Mouse (Mus musculus): ENCODE results near the gene Nhp2.
A peak's percentile ranks its signal among the peaks of the same experiment; 100 is the strongest.

Nhp2 gene

GRCm38 (mm10) chr11:51635525-51636322 lies 16.2 kb downstream of the Nhp2 start, which contains the start of gene Rmnd5b:
Gene Rmnd5b (minus strand): TSS chr11:51635896.
- peak; percentile 88 to 89 for DNase-seq (ENCODE audit: low spot score in 2 of 2)

GRCm38 (mm10) chr11:51636323-51636684 lies 16.8 kb downstream of the Nhp2 start:
- peak; percentile 55 to 81 for DNase-seq (ENCODE audit: low spot score in 2 of 2)

GRCm38 (mm10) chr11:51637971-51638414 lies 18.5 kb downstream of the Nhp2 start:
- peak; percentile 57 to 68 for DNase-seq (ENCODE audit: low spot score in 2 of 2)

GRCm38 (mm10) chr11:51638497-51638896 lies 19.0 kb downstream of the Nhp2 start:
- DNase-seq (ENCODE audit: low spot score in 2 of 2), result no peak

- DNase-seq (ENCODE audit: low spot score in 2 of 2), result no peak
Measured at GRCm38 (mm10) chr11:51640748-51641147, 21.2 kb downstream of the Nhp2 start.

- no peak for DNase-seq (ENCODE audit: low spot score in 2 of 2)
Measured at GRCm38 (mm10) chr11:51643202-51643601, 23.7 kb downstream of the Nhp2 start.

GRCm38 (mm10) chr11:51643761-51644160 lies 24.2 kb downstream of the Nhp2 start:
- peak in 1 of 2 experiments; percentile 52 for DNase-seq (ENCODE audit: low spot score in 2 of 2)

GRCm38 (mm10) chr11:51644217-51644616 lies 24.7 kb downstream of the Nhp2 start:
- DNase-seq (ENCODE audit: low spot score in 2 of 2), result peak in 1 of 2 experiments; percentile 76

GRCm38 (mm10) chr11:51645293-51645692 lies 25.8 kb downstream of the Nhp2 start:
- DNase-seq (ENCODE audit: low spot score in 2 of 2), result no peak

GRCm38 (mm10) chr11:51646245-51646644 lies 26.7 kb downstream of the Nhp2 start:
- no peak for DNase-seq (ENCODE audit: low spot score in 2 of 2)

- DNase-seq (ENCODE audit: low spot score in 2 of 2), result peak in 1 of 2 experiments; percentile 40
Measured at GRCm38 (mm10) chr11:51646751-51647667, 27.5 kb downstream of the Nhp2 start.

- DNase-seq (ENCODE audit: low spot score in 2 of 2), result no peak
Measured at GRCm38 (mm10) chr11:51648566-51648965, 29.0 kb downstream of the Nhp2 start.

GRCm38 (mm10) chr11:51649111-51649888 lies 29.8 kb downstream of the Nhp2 start:
- no peak for DNase-seq (ENCODE audit: low spot score in 2 of 2)

- no peak for DNase-seq (ENCODE audit: low spot score in 2 of 2)
Measured at GRCm38 (mm10) chr11:51649889-51650199, 30.3 kb downstream of the Nhp2 start.

GRCm38 (mm10) chr11:51650261-51650660 lies 30.7 kb downstream of the Nhp2 start:
- no peak for DNase-seq (ENCODE audit: low spot score in 2 of 2)

GRCm38 (mm10) chr11:51650691-51651515 lies 31.4 kb downstream of the Nhp2 start, which contains the start of the genes N4bp3 and D930048N14Rik:
Gene N4bp3 (minus strand): TSS chr11:51650842.
Gene D930048N14Rik (plus strand): TSS chr11:51650954.
- DNase-seq (ENCODE audit: low spot score in 2 of 2), result peak; percentile 42 to 73

- DNase-seq (ENCODE audit: low spot score in 2 of 2), result no peak
Measured at GRCm38 (mm10) chr11:51652889-51653418, 33.4 kb downstream of the Nhp2 start.

GRCm38 (mm10) chr11:51653736-51654135 lies 34.2 kb downstream of the Nhp2 start:
- no peak for DNase-seq (ENCODE audit: low spot score in 2 of 2)

GRCm38 (mm10) chr11:51654891-51655290 lies 35.4 kb downstream of the Nhp2 start:
- no peak for DNase-seq (ENCODE audit: low spot score in 2 of 2)

- no peak for DNase-seq (ENCODE audit: low spot score in 2 of 2)
Measured at GRCm38 (mm10) chr11:51656798-51657521, 37.4 kb downstream of the Nhp2 start.

Measured in spleen, postnatal 10 days (tissue).